Mouse (Mus musculus): ENCODE results near the gene Rph3al.

Gene Rph3al

DNA sequence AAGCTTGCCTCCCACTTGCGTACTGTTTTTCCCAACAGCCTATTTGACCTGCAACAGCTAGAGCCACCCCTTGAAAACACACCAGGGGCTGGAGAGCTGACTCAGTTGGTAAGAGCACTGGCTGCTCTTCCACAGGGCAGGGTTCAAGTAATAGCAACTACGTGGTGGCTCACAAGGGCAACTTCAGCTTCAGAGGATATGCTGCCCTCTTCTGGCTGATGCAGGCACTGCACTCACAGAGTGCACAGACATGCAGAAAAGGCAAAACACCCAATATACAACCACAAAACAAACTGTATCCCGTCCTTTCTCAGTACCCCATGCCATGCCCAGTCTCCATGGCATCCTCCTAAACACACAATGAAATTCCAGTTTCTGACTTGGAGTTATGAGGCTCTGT lies 34.7 kb downstream of the Rph3al start:
- no peak for TF ChIP-seq GATA4 (IDR thresholded peaks at IDR 0.05; ENCODE audit: insufficient replicate concordance, low read length)

DNA sequence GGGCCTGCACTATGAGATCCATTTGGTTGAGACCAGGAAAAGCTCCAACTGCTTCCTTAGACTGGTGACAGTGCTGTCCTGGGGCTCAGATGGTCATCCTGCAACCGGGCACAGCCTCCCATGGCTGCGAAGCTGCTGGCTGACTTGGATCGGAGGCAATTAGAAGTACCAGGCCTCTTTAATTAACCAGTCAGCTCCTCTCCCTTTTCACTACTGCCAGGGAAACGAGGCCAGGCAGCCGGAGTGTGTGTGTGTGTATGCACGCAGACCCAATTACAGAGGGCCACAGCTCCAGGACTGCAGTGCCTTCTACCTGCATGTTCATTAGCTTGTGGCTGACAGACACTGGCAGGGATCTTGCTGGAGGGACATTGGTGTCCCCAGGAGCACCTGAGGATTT lies 36.9 kb downstream of the Rph3al start:
- TF ChIP-seq GATA4 (IDR thresholded peaks at IDR 0.05; ENCODE audit: insufficient replicate concordance, low read length), result no peak

DNA sequence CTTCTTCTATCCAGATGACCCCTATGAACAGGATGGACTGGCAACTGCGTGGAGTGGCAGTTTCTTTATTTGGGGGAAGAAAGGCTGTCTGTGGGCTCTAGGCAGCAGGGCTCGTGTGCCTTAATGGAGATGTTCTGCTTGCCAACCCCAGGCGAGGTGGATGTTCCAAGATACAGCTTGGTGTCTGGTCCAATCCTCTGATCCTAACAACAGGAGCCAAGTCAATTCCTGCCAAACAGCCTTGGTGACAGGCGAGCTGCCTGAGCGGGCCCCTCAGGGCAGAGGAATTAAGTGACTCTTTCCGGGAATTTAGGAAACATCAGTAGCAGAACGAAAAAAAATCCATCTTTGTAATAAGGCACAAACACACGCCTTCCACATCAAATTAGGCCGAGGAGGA lies 38.6 kb downstream of the Rph3al start:
- no peak for TF ChIP-seq GATA4 (IDR thresholded peaks at IDR 0.05; ENCODE audit: insufficient replicate concordance, low read length)

DNA sequence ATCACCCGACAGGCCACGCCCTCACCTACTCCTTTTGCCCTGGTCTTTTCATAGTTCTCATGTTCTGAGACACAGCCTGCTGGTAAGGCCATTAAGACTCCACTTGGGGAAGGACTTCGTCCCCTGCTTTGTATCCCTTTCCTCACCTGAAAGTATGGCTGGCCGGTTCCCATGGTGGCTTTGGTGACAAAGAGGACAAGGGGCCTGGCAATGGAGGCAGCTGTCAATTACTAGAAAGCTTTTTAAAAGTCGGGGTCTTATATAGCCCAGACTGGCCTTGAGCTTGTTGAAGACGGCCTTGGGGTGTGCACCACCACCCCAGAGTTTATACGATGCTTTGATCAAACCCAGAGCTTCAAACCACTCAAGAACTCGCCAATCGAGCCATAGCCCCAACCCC lies 39.7 kb downstream of the Rph3al start:
- TF ChIP-seq GATA4 (IDR thresholded peaks at IDR 0.05; ENCODE audit: insufficient replicate concordance, low read length), result no peak

DNA sequence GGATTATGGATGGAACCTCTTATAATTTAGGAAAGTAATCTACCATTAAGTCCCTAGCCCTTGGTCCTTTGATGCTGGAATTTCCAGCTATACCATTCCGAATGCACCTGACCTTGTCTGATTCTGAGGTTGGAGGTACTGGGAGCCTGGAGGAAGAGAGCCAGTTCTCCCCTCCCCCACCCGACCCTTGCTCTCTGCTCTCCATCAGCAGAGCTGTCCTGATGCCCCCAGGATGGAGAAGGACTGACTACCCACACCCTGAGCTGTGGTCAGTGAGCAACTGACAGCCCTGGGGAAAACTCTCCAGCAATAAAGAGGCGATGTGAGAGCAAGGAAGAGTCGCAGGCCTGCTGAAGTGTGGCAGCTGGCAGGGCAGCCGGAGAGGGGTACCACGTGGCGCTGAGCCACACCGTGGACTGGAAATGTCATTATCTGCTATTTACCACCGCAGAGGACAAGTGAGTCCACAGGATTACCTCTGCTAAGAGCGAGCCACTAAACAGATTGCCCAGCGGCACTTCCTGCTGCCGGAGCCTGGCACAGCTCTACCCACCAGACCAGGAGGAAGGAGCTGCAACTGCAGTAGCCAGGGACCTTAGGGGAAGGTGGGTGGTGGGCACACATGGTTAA lies 43.3 kb downstream of the Rph3al start:
- TF ChIP-seq GATA4 (IDR thresholded peaks at IDR 0.05; ENCODE audit: insufficient replicate concordance, low read length), result no peak

DNA sequence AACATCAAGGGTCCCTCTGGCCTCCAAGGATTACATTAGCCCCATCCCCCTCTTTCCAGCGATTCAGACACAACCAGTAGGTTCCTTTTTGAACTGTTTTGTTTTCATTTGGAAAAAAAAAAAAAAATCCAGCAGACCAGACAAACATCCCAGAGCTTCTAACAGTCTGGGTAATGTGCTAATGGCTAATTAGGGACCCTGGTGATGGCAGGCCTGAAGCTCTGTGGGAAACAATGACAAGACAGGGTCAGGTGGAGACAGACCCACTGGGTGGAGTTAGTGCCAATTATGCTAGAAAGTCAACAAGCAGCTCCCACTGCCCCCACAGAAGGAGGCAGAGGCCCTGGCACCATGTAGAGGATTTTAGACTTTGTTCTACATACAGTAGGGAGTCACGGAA lies 44.3 kb downstream of the Rph3al start:
- no peak for TF ChIP-seq GATA4 (IDR thresholded peaks at IDR 0.05; ENCODE audit: insufficient replicate concordance, low read length)

DNA sequence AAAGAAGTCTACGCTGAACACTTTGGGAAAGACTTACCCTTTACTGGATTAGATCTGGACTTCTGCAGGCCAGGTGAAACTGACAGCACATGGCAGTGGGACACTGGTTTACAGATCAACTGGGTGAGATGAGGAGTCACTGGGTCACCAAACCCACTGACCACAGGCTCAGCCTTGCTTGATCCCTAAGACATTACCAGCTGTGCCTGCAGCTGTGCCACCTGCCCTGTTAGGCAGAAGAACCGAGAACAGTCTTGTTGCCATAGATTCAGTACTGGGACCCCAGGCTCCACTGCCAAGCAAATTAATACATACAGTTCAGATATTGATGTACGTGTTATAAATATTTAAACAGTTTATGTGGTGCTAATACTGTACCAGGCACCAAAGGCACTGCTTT lies 50.9 kb downstream of the Rph3al start:
- TF ChIP-seq GATA4 (IDR thresholded peaks at IDR 0.05; ENCODE audit: insufficient replicate concordance, low read length), result no peak

DNA sequence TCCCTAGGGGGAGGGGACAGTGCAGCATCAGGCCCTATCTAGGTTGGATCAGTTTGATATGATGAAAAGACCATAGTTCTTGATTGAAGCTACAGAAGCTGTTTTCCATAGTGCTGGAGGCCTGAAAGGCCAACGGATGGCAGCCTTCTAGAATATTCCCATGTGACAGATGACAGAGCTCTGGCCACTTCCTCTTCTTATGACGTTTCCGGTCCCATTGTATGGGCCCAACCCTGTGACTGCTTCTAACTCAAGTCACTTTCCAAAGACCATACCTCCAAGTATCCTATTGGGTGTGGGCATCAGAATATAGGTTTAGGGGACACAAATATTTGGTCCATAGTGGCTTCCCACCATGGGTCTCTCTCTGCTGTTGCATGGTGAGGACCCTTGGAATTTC lies 57.0 kb downstream of the Rph3al start:
- no peak for TF ChIP-seq GATA4 (IDR thresholded peaks at IDR 0.05; ENCODE audit: insufficient replicate concordance, low read length)

DNA sequence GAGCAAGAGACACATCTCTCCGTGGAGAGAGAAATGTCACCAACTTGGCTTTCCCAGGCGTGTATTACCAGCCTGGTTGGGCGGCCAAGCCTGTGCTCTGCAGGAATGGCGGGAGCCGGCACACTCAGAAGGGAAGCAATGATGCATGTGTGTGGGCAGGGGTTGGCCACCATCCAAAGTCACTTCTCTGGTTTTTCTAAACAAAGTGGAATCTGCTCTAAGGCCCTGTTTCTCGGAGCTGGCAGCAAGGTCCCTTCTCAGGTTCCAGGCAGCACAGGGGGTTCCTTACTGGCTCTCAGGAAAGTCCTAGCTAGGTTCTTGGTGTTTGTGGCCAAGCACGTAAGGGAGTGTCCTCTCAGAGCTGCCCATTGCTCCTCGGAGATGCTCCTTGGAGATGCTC lies 58.2 kb downstream of the Rph3al start:
- TF ChIP-seq GATA4 (IDR thresholded peaks at IDR 0.05; ENCODE audit: insufficient replicate concordance, low read length), result no peak

DNA sequence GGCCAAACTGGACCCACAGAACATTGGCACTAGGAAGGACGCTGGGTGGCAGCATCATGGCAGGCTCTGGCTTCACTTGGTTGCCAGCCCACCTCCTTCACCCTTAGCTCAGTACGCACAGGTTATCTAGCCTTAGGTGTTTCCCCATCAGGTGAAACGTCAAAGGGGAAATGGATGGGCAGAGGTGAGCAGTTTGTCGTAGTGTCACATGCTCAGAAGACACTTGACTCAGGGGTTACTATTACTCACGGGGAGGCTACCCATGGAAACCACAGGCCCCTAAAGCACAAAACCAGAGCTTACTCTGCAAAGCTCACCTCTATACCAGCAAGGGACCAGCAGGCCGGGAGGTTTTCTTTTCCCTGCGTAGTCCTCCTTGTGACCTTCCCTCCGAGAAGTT lies 59.8 kb downstream of the Rph3al start:
- no peak for TF ChIP-seq GATA4 (IDR thresholded peaks at IDR 0.05; ENCODE audit: insufficient replicate concordance, low read length)

DNA sequence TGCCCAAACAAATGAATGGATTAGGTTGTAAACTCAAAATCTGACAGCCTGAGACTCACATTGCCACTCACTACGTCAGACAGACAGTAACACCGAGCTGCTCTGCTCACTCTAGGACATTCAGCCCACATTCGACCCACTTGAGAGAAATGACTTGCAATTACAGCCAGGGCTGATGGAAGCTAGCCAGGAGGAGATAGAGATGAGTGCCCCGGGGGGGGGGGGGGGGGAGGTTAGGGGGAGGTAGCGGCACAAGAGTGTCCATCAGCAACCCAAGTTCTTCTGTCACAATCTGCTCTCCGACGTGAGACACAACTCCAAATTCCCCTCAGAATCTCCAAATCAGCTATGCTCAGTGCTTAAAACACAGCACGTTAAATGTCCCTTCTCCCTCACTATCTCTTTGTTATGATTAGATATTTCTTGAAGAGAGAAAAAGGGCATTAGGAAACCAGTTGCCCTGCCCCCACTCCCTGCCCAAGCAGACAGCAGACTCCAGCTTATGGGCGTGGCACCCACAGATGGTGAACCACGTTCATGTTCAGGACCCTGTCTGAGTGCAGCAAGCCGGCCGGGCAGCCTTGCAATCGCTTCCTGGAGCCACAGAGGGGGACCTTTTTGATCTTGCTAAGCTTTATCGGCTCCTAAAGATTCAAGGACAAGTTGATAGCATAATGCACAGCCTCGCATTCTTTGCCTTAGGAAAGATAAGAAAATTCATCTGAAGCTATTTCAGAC lies 62.0 kb downstream of the Rph3al start:
- 0 out of 2 replicates have a peak, but pooled peaks have one; percentile 20 for TF ChIP-seq GATA4 (IDR thresholded peaks at IDR 0.05; ENCODE audit: insufficient replicate concordance, low read length)

DNA sequence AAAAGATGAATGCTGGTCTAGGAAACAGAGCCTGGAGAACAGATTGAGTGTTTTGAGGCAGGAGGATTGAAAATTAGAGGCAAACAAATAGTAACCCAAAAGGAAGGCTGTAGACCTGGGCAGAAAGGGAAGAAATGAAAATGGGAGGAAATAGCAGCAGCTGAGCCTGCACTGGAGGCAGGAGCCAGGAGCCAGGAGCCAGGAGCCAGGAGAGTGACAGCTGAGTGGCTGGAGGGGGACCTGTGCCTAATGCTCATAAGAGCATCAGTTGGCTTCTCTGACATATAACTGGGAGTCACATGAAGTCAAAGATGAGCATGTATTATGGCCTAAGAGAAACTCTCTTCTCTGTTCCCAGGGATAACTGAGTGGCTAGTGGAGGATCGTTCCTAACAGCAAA lies 66.5 kb downstream of the Rph3al start:
- no peak for TF ChIP-seq GATA4 (IDR thresholded peaks at IDR 0.05; ENCODE audit: insufficient replicate concordance, low read length)

DNA sequence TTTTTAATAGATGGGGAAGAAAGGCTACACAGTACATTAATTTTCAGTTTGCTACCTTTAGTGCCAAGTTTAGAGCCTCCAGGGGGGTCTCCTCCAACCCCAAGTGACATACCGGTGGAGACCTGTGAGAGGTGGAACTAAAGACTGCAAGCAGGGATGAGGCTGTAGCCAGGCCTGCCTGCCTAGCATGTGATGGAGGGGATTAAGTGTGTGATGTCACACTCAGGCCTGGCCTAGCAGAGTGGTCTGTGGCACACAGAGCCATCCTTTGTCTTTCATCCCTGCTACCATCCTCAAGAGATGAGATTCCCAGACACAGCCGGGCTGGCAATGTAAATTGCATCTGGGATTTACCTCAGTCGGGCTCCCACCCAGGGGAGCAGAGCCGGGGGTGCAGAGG lies 67.3 kb downstream of the Rph3al start:
- no peak for TF ChIP-seq GATA4 (IDR thresholded peaks at IDR 0.05; ENCODE audit: insufficient replicate concordance, low read length)

DNA sequence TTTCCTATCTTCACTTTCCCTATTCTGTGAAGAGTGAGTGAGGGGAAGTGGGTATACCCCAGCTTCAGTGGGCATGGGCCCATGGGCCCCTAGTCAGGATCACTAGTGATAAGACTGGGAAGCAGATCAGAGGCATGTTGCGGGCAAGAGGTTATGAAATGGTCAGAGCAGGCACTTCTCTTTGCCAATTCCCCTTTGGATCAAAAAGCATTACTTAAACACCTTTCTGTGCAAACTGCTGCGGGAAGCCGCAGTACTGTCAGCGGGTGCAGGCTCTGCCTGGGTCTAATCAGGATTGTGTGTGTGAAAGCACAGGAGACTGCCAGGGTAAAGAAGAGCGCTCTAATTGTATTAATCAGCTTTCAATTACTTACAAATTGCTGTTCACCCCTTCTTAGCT lies 67.8 kb downstream of the Rph3al start:
- no peak for TF ChIP-seq GATA4 (IDR thresholded peaks at IDR 0.05; ENCODE audit: insufficient replicate concordance, low read length)

DNA sequence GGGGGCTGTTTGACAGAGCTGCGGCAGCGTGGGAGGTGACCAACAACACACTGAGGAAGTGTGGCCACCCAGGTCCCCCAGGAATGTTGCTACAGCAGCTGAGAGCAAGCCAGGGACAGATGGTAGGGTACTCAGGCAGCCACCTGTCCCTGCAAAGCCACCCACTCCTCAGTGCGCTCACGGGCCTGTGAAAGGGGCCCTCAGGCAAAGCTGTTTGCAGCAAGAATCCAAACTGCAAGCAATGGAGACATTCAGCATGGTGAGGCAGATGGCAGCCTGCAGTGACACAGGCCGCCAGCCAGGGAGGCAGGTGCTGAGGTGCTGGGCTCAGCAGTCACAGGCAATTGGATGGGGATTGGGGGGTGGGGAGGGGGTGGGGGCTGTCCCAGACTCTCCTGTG lies 68.3 kb downstream of the Rph3al start:
- TF ChIP-seq GATA4 (IDR thresholded peaks at IDR 0.05; ENCODE audit: insufficient replicate concordance, low read length), result no peak

DNA sequence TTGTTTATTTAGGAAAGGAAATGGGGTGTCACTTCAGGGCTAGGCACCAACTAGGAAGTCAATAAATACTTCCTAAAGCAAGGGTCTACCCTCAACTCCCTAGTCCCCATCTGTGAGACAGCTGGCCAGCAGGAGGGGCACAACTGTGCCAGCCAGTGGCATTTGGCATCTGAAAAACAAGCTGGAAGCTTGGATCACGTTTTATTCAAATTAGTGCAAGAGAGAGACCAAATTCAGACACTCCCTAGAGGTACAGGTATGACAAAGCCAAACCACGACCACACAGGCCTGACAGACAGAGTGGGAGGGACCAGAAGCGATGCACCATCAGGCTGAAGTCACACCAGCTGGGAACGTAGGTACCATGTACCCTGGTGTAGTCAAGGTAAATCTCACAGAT lies 71.4 kb downstream of the Rph3al start:
- TF ChIP-seq GATA4 (IDR thresholded peaks at IDR 0.05; ENCODE audit: insufficient replicate concordance, low read length), result no peak

DNA sequence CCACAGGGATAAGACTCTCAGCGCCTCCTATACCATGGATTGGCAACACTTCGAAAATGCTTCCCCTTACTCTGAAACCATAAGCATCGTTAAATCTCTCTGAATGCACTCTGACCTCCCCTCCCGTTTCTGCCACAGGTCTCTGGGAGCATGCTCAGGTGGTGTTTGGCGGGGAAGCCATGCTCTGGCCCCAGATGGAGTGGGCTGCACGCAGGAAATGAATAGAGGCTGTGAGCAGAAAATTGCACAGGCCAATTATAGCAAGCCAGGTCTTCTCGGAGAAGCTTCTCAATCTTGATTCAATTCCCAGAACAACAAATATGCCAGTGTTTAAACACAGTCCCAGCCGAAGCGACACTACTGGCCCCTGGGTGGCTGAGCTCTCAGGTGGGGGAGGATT lies 72.4 kb downstream of the Rph3al start:
- no peak for TF ChIP-seq GATA4 (IDR thresholded peaks at IDR 0.05; ENCODE audit: insufficient replicate concordance, low read length)

Data from liver, adult (tissue).